Mouse (Mus musculus): ENCODE measurements around the gene Tpcn2. TPM values are rescaled to one million over a fixed set of nuclear protein-coding genes. Genes with fewer than 3 reads are reported as not detected.

Tpcn2 gene
- total and polyA plus RNA-seq, 3 experiments, result 3.7 to 7.3 (median 7.2) TPM

DNA sequence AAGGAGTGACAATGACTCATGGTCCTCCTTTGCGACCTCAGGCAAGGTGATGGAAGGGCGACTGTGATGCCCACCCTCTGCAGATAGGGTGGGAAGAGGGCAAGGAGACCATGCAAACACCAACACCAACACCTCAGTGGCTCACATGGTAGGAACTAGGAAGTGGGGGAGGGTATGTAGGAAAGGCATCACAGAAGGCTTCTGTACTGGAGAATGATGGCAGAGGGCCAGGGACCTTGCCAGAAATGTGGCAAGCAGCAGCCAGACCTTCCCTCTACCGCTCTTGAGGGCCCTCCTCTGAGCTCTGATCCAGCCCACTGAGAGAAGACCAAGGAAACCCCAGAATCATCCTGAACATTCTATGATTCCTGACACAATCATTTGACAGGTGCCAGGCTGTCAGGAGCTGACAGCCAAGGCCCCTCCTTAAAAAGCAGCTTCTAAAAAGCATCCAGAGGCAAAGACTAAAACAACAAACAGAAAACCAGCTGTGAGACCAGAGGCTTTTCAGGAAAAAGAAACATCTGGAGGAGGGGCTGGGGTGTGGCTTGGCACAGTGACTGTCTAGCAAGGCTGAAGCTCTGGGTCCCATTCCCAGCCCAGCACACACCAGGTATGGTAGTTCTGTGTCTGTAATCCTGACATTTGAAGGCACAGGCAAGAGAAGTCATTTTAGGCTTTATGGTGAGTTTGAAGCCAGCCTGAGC lies 89.2 kb downstream of the Tpcn2 start:
- no peak for DNase-seq (ENCODE audit: extremely low read depth)
- dilution Hi-C loops (cut with MboI; ENCODE audit: extremely low pct_ligation_motif_present, extremely low pct_unique_long_range_greater_than_20kb, low sequenced_read_pairs), result no loop called here
- no peak for TF ChIP-seq ZC3H11A (IDR thresholded peaks at IDR 0.05; ENCODE audit: low read depth, low read length)
- H3K79me2 ChIP-seq (replicated peaks; ENCODE audit: control insufficient read depth, extremely low read depth, insufficient read depth, poor library complexity, severe bottlenecking), result no peaks in the 10 kb centered on the region
- peaks cover 0 to 7% of the 10 kb centered on the region in 2 experiments; a peak in 2 of 4 replicates for H3K4me1 ChIP-seq (ENCODE audit: control insufficient read depth in 1 of 2, insufficient read depth in 2 of 2)
- no peak overlapping the region for H3K4me3 ChIP-seq (replicated peaks in 1 of 3; ENCODE audit: low read depth in 2 of 3, low read length in 2 of 3, poor library complexity in 1 of 3)
- no peak overlapping the region for H3K4me2 ChIP-seq (ENCODE audit: insufficient read depth, low read depth, poor library complexity, severe bottlenecking)
- in situ Hi-C loops (cut with MboI; ENCODE audit: low pct_ligation_motif_present, low pct_unique_long_range_greater_than_20kb, low sequenced_read_pairs), result no loop called here
- no peak overlapping the region for H3K9ac ChIP-seq (ENCODE audit: insufficient read depth, low read depth)
- H3K9me3 ChIP-seq (replicated peaks; ENCODE audit: low read length), result no peaks in the 10 kb centered on the region
- H3K27me3 ChIP-seq (replicated peaks), result peaks cover 90% of the 10 kb centered on the region
- no peak overlapping the region for H3K27ac ChIP-seq (ENCODE audit: insufficient read depth, low read depth)
- H3K36me3 ChIP-seq (replicated peaks in 1 of 2; ENCODE audit: control insufficient read depth in 1 of 2, insufficient read depth in 1 of 2, low read length in 1 of 2), result no peaks in the 10 kb centered on the region

DNA sequence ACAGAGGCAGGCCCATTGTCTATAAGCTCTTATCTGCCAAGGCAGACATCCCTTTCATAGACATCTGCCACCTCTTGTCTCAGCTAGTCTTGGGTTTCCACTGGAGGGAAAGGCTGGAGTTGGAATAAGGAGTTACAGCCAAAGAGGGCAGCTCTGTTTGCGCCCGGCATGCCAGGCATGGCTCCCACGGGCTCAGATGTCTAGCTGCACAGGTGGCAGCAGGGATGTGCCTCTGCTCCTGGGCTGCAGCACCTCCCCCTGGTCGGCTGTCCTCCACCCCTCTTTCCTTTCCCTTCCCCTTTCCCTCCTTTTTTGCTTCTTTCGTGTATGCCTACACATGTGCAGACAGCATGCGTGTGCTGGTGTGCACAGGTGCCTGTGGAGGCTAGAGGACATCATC lies 91.0 kb downstream of the Tpcn2 start:
- in situ Hi-C loops (cut with MboI; ENCODE audit: low pct_ligation_motif_present, low pct_unique_long_range_greater_than_20kb, low sequenced_read_pairs), result no loop called here
- DNase-seq (ENCODE audit: extremely low read depth), result no peak
- Histone ChIP-seq H3K4me3 (replicated peaks in 1 of 3; ENCODE audit: low read depth in 2 of 3, low read length in 2 of 3, poor library complexity in 1 of 3) (no peak overlapping the region), H3K36me3 (replicated peaks in 1 of 2; ENCODE audit: control insufficient read depth in 1 of 2, insufficient read depth in 1 of 2, low read length in 1 of 2) (no peaks in the 10 kb centered on the region), H3K4me1 (ENCODE audit: control insufficient read depth in 1 of 2, insufficient read depth in 2 of 2) (no peaks in the 10 kb centered on the region), H3K79me2 (replicated peaks; ENCODE audit: control insufficient read depth, extremely low read depth, insufficient read depth, poor library complexity, severe bottlenecking) (no peaks in the 10 kb centered on the region), H3K4me2 (ENCODE audit: insufficient read depth, low read depth, poor library complexity, severe bottlenecking) (no peak overlapping the region), H3K9me3 (replicated peaks; ENCODE audit: low read length) (no peaks in the 10 kb centered on the region), H3K27ac (ENCODE audit: insufficient read depth, low read depth) (no peak overlapping the region), H3K27me3 (replicated peaks) (peaks cover 85% of the 10 kb centered on the region), H3K9ac (ENCODE audit: insufficient read depth, low read depth) (no peak overlapping the region)
- TF ChIP-seq USF1 (IDR thresholded peaks at IDR 0.05; ENCODE audit: low read depth, low read length) (no peak), BHLHE40 (IDR thresholded peaks at IDR 0.05; ENCODE audit: low read depth, low read length) (no peak), JUN (IDR thresholded peaks at IDR 0.05; ENCODE audit: insufficient read depth, low read depth, low read length) (no peak), MYC (IDR thresholded peaks at IDR 0.05; ENCODE audit: low read depth, low read length) (no peak), ELF1 (IDR thresholded peaks at IDR 0.05; ENCODE audit: low read depth, low read length) (no peak), ZMIZ1 (IDR thresholded peaks at IDR 0.05; ENCODE audit: low read depth, low read length) (no peak), PAX5 (IDR thresholded peaks at IDR 0.05; ENCODE audit: low read length) (no peak), TCF12 (IDR thresholded peaks at IDR 0.05; ENCODE audit: low read depth, low read length) (no peak), EP300 (IDR thresholded peaks at IDR 0.05; ENCODE audit: low read length) (no peak), NELFE (IDR thresholded peaks at IDR 0.05; ENCODE audit: low read depth, low read length) (no peak), CHD2 (IDR thresholded peaks at IDR 0.05; ENCODE audit: low read length) (no peak), POLR2AphosphoS2 (IDR thresholded peaks at IDR 0.05; ENCODE audit: low read depth, low read length) (no peak), E2F4 (IDR thresholded peaks at IDR 0.05; ENCODE audit: insufficient replicate concordance, low read depth, low read length) (no peak), MAX (IDR thresholded peaks at IDR 0.05; ENCODE audit: low read length) (no peak), GABPA (IDR thresholded peaks at IDR 0.05; ENCODE audit: insufficient replicate concordance, low read depth, low read length) (no peak), MXI1 (IDR thresholded peaks at IDR 0.05; ENCODE audit: low read depth, low read length) (no peak), KAT2A (IDR thresholded peaks at IDR 0.05; ENCODE audit: insufficient replicate concordance, low read length) (no peak), RCOR1 (conservative IDR thresholded peaks at IDR 0.05; ENCODE audit: low read depth, low read length) (no peak), CHD1 (IDR thresholded peaks at IDR 0.05; ENCODE audit: low read depth, low read length) (no peak)
- dilution Hi-C loops (cut with MboI; ENCODE audit: extremely low pct_ligation_motif_present, extremely low pct_unique_long_range_greater_than_20kb, low sequenced_read_pairs), result no loop called here

All from CH12.LX (cell line).